Mouse (Mus musculus): ENCODE data around the gene Isx. TPM values are rescaled to one million over a fixed set of nuclear protein-coding genes. Genes with fewer than 3 reads are reported as not detected.

Isx gene
- total and polyA plus RNA-seq, 3 experiments: not detected

DNA sequence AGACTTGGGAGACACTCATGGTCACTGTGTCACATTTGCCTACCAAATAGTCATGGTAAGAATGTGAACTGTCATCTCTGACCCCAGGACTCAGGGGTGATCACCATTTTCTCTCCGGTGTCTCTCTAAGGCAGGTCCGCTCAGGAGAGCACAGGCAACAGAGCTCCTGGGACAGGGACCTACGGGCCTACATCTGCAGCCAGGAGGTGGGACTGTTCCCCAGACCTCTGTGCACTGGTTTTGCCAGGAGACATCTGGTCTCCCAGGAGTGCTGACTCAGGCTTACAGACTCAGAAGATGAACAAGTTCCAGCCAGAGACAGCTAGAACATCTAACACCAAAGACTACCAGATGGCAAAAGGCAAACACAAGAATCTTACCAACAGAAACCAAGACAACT lies 69.1 kb downstream of the Isx start:
- dilution Hi-C loops (cut with MboI; ENCODE audit: extremely low pct_ligation_motif_present, extremely low pct_unique_long_range_greater_than_20kb, low sequenced_read_pairs): no loop called here
- TF ChIP-seq MAX (IDR thresholded peaks at IDR 0.05; ENCODE audit: low read length): no peak
- no peak for TF ChIP-seq POLR2A (IDR thresholded peaks at IDR 0.05; ENCODE audit: low read depth, low read length)
- no peak for TF ChIP-seq NRF1 (IDR thresholded peaks at IDR 0.05; ENCODE audit: low read depth, low read length)
- no peak for TF ChIP-seq MYC (IDR thresholded peaks at IDR 0.05; ENCODE audit: low read depth, low read length)
- TF ChIP-seq E2F4 (IDR thresholded peaks at IDR 0.05; ENCODE audit: insufficient replicate concordance, low read depth, low read length): no peak
- TF ChIP-seq ZNF384 (IDR thresholded peaks at IDR 0.05; ENCODE audit: low read depth, low read length): no peak
- no peak for TF ChIP-seq ETS1 (conservative IDR thresholded peaks at IDR 0.05; ENCODE audit: low read depth, low read length)
- TF ChIP-seq TBP (conservative IDR thresholded peaks at IDR 0.05; ENCODE audit: low read depth, low read length): no peak
- no peak for TF ChIP-seq MAFK (IDR thresholded peaks at IDR 0.05; ENCODE audit: insufficient replicate concordance, low read length)
- TF ChIP-seq SIN3A (IDR thresholded peaks at IDR 0.05; ENCODE audit: low read length): no peak
- H3K9ac ChIP-seq (ENCODE audit: insufficient read depth, low read depth): no peak overlapping the region
- no peaks in the 10 kb centered on the region for H3K9me3 ChIP-seq (replicated peaks; ENCODE audit: low read length)
- in situ Hi-C loops (cut with MboI; ENCODE audit: low pct_ligation_motif_present, low pct_unique_long_range_greater_than_20kb, low sequenced_read_pairs): no loop called here
- H3K27ac ChIP-seq (ENCODE audit: insufficient read depth, low read depth): no peak overlapping the region
- H3K27me3 ChIP-seq (replicated peaks): peaks cover 21% of the 10 kb centered on the region
- DNase-seq (ENCODE audit: extremely low read depth): no peak
- 0 out of 4 replicates have a peak, but pooled peaks cover 0 to 2% of the 10 kb centered on the region in 2 experiments for H3K4me1 ChIP-seq (ENCODE audit: control insufficient read depth in 1 of 2, insufficient read depth in 2 of 2)
- H3K79me2 ChIP-seq (replicated peaks; ENCODE audit: control insufficient read depth, extremely low read depth, insufficient read depth, poor library complexity, severe bottlenecking): no peaks in the 10 kb centered on the region
- no peak overlapping the region for H3K4me2 ChIP-seq (ENCODE audit: insufficient read depth, low read depth, poor library complexity, severe bottlenecking)
- no peak overlapping the region for H3K4me3 ChIP-seq (replicated peaks in 1 of 3; ENCODE audit: low read depth in 2 of 3, low read length in 2 of 3, poor library complexity in 1 of 3)
- no peaks in the 10 kb centered on the region for H3K36me3 ChIP-seq (replicated peaks in 1 of 2; ENCODE audit: control insufficient read depth in 1 of 2, insufficient read depth in 1 of 2, low read length in 1 of 2)

Other genes starting within 250 kb of the Isx start
- gene Hmgxb4, start 120.2 kb downstream of the Isx start, total RNA-seq (2012; rRNA removed): 24.5 and 29.1 TPM in 2 replicates
- 33.2 and 33.4 TPM in 2 replicates for gene Hmgxb4, start 120.2 kb downstream of the Isx start, total RNA-seq (2014; rRNA removed)
- 23.3 and 23.6 TPM in 2 replicates for gene Hmgxb4, start 120.2 kb downstream of the Isx start, polyA plus RNA-seq (2012; ENCODE audit: insufficient read length, low read depth)
- gene Tom1, start 160.5 kb downstream of the Isx start, total RNA-seq (2012; rRNA removed): 15.6 and 18.4 TPM in 2 replicates
- gene Tom1, start 160.5 kb downstream of the Isx start, total RNA-seq (2014; rRNA removed): 11.6 and 13.4 TPM in 2 replicates
- gene Tom1, start 160.5 kb downstream of the Isx start, polyA plus RNA-seq (2012; ENCODE audit: insufficient read length, low read depth): 25.3 and 32.8 TPM in 2 replicates
- 27.3 and 39.7 TPM in 2 replicates for gene Hmox1, start 220.4 kb downstream of the Isx start, total RNA-seq (2012; rRNA removed)
- 53.2 and 67.3 TPM in 2 replicates for gene Hmox1, start 220.4 kb downstream of the Isx start, total RNA-seq (2014; rRNA removed)
- 87.4 and 92.2 TPM in 2 replicates for gene Hmox1, start 220.4 kb downstream of the Isx start, polyA plus RNA-seq (2012; ENCODE audit: insufficient read length, low read depth)
- gene Mcm5, start 236.4 kb downstream of the Isx start, total RNA-seq (2012; rRNA removed): 259 and 305 TPM in 2 replicates
- 282 and 294 TPM in 2 replicates for gene Mcm5, start 236.4 kb downstream of the Isx start, total RNA-seq (2014; rRNA removed)
- 313 and 332 TPM in 2 replicates for gene Mcm5, start 236.4 kb downstream of the Isx start, polyA plus RNA-seq (2012; ENCODE audit: insufficient read length, low read depth)

Measured in CH12.LX (cell line).